Mouse (Mus musculus): Measurements from ENCODE around the gene Enox2. TPM values are rescaled to one million over a fixed set of nuclear protein-coding genes. Genes with fewer than 3 reads are reported as not detected.
"Not testable (repeated sequence)": the region's sequence is repeated elsewhere in the genome, so short reads cannot be mapped to it uniquely, and the experiment has no call there.

The Enox2 gene
- polyA plus RNA-seq, 1 experiment from 2014 or later: 6.6 TPM

DNA sequence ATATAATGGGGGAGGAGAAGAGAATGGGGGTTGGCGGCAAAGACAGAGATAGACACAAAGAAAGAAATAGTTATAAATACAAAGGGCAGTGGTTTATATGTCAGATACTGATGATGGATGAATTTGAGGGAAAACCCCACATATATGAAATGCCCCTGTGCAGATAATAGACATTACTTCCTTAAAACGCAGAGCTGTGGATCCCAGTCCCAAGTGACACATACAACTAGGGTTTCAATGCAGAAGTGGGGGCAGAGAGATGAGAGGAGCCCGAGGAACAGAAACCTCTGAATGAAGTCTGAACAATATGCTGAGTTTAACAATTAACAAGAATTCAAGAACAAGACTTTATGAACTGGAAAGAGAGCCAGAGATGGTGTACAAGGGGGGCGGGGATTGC is 91.7 kb downstream of the Enox2 start:
- no peaks in the 10 kb centered on the region for H3K36me3 ChIP-seq (ENCODE audit: control insufficient read depth, insufficient read depth, low read length)

DNA sequence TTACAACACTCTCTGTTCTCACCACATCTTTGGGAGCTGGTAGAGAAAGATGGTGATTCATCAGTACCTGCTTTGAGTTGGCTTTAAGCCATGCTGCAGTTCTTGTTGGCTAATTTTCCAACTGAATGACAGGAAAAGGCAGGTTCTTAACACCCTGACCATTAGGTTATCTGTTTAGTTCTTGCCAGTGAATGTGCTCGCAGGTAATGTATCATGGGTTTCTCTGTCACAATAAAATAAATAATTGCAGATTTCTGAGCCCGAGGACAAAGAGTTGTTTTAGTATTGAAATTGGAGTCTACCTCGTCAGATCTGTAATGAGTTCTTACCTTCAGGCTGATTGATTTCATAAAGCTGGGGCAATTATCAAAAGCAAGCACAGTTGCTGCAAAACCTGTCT is 106.9 kb downstream of the Enox2 start:
- Histone ChIP-seq H3K27ac (ENCODE audit: low read depth, low read length) (no peak overlapping the region), H3K36me3 (ENCODE audit: control insufficient read depth, insufficient read depth, low read length) (no peaks in the 10 kb centered on the region), H3K9ac (replicated peaks; ENCODE audit: low read depth, low read length) (no peak overlapping the region), H3K9me3 (ENCODE audit: control insufficient read depth, low read length) (no peaks in the 10 kb centered on the region), H3K4me1 (ENCODE audit: control insufficient read depth, insufficient read depth, low read length) (no peaks in the 10 kb centered on the region), H3K27me3 (ENCODE audit: control insufficient read depth, insufficient read depth, low read length) (no peaks in the 10 kb centered on the region), H3K4me3 (ENCODE audit: low read depth, low read length) (no peak overlapping the region), H3K4me2 (ENCODE audit: low read depth, low read length) (no peak overlapping the region)
- no peak for ATAC-seq (ENCODE audit: low read depth)
- 73% methylated on average over 3 of the region's 3 CpGs for WGBS

More for the DNA sequence above, 91.7 kb downstream of the Enox2 start:
- 55% methylated on average over 4 of the region's 4 CpGs for WGBS
- Histone ChIP-seq H3K4me1 (ENCODE audit: control insufficient read depth, insufficient read depth, low read length) (no peaks in the 10 kb centered on the region), H3K4me2 (ENCODE audit: low read depth, low read length) (no peak overlapping the region), H3K27me3 (ENCODE audit: control insufficient read depth, insufficient read depth, low read length) (no peaks in the 10 kb centered on the region), H3K27ac (ENCODE audit: low read depth, low read length) (no peak overlapping the region), H3K4me3 (ENCODE audit: low read depth, low read length) (no peak overlapping the region), H3K9me3 (ENCODE audit: control insufficient read depth, low read length) (no peaks in the 10 kb centered on the region), H3K9ac (replicated peaks; ENCODE audit: low read depth, low read length) (no peak overlapping the region)
- ATAC-seq (ENCODE audit: low read depth): no peak

GRCm38 (mm10) chrX:49178670-49179069 is 109.4 kb downstream of the Enox2 start:
- H3K9me3 ChIP-seq (ENCODE audit: control insufficient read depth, low read length): no peaks in the 10 kb centered on the region
- no peak overlapping the region for H3K4me2 ChIP-seq (ENCODE audit: low read depth, low read length)
- H3K4me3 ChIP-seq (ENCODE audit: low read depth, low read length): no peak overlapping the region
- WGBS: 90% methylated on average over 3 of the region's 3 CpGs
- H3K9ac ChIP-seq (replicated peaks; ENCODE audit: low read depth, low read length): no peak overlapping the region
- H3K36me3 ChIP-seq (ENCODE audit: control insufficient read depth, insufficient read depth, low read length): no peaks in the 10 kb centered on the region
- ATAC-seq (ENCODE audit: low read depth): no peak
- no peak overlapping the region for H3K27ac ChIP-seq (ENCODE audit: low read depth, low read length)
- H3K27me3 ChIP-seq (ENCODE audit: control insufficient read depth, insufficient read depth, low read length): no peaks in the 10 kb centered on the region
- H3K4me1 ChIP-seq (ENCODE audit: control insufficient read depth, insufficient read depth, low read length): no peaks in the 10 kb centered on the region

- no peaks in the 10 kb centered on the region for H3K4me1 ChIP-seq (ENCODE audit: control insufficient read depth, insufficient read depth, low read length)
- H3K9me3 ChIP-seq (ENCODE audit: control insufficient read depth, low read length): no peaks in the 10 kb centered on the region
- H3K36me3 ChIP-seq (ENCODE audit: control insufficient read depth, insufficient read depth, low read length): no peaks in the 10 kb centered on the region
- ATAC-seq (ENCODE audit: low read depth): no peak
- 65% methylated on average over 2 of the region's 2 CpGs for WGBS
- H3K27ac ChIP-seq (ENCODE audit: low read depth, low read length): no peak overlapping the region
- H3K27me3 ChIP-seq (ENCODE audit: control insufficient read depth, insufficient read depth, low read length): no peaks in the 10 kb centered on the region
- H3K4me3 ChIP-seq (ENCODE audit: low read depth, low read length): no peak overlapping the region
- no peak overlapping the region for H3K4me2 ChIP-seq (ENCODE audit: low read depth, low read length)
- no peak overlapping the region for H3K9ac ChIP-seq (replicated peaks; ENCODE audit: low read depth, low read length)
Measured at GRCm38 (mm10) chrX:49154280-49154679, 133.8 kb downstream of the Enox2 start.

GRCm38 (mm10) chrX:49124774-49125429 is 163.2 kb downstream of the Enox2 start:
- Histone ChIP-seq H3K4me1 (ENCODE audit: control insufficient read depth, insufficient read depth, low read length) (no peaks in the 10 kb centered on the region), H3K9me3 (ENCODE audit: control insufficient read depth, low read length) (no peaks in the 10 kb centered on the region), H3K4me3 (ENCODE audit: low read depth, low read length) (no peak overlapping the region), H3K36me3 (ENCODE audit: control insufficient read depth, insufficient read depth, low read length) (no peaks in the 10 kb centered on the region), H3K4me2 (ENCODE audit: low read depth, low read length) (no peak overlapping the region), H3K9ac (replicated peaks; ENCODE audit: low read depth, low read length) (no peak overlapping the region), H3K27ac (ENCODE audit: low read depth, low read length) (no peak overlapping the region), H3K27me3 (ENCODE audit: control insufficient read depth, insufficient read depth, low read length) (no peaks in the 10 kb centered on the region)
- WGBS: 40% methylated on average over 3 of the region's 3 CpGs
- no peak for ATAC-seq (ENCODE audit: low read depth)

DNA sequence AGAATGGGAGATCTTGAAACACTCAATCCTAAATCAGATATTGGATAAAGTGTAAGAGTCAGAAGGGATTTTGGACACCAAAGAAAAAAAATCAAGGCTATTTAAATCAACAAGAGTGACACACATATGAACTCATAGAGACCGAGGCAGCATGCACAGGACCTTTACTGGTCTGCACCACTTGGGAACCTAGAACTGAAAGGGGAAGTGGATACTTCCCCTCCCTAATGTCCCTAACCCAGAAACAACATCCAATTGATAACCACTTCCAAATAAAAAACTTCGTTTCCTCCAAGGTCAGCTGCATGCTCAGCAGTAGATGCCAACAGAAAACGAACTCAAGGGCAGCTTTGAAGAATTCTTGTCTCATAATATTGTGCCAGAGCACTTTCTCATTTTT is 171.6 kb downstream of the Enox2 start:
- Histone ChIP-seq H3K4me2 (ENCODE audit: low read depth, low read length) (no peak overlapping the region), H3K4me3 (ENCODE audit: low read depth, low read length) (no peak overlapping the region), H3K9me3 (ENCODE audit: control insufficient read depth, low read length) (no peaks in the 10 kb centered on the region), H3K36me3 (ENCODE audit: control insufficient read depth, insufficient read depth, low read length) (no peaks in the 10 kb centered on the region), H3K27ac (ENCODE audit: low read depth, low read length) (no peak overlapping the region), H3K27me3 (ENCODE audit: control insufficient read depth, insufficient read depth, low read length) (no peaks in the 10 kb centered on the region), H3K9ac (replicated peaks; ENCODE audit: low read depth, low read length) (no peak overlapping the region), H3K4me1 (ENCODE audit: control insufficient read depth, insufficient read depth, low read length) (no peaks in the 10 kb centered on the region)
- 84% methylated on average over 3 of the region's 3 CpGs for WGBS
- no peak for ATAC-seq (ENCODE audit: low read depth)

DNA sequence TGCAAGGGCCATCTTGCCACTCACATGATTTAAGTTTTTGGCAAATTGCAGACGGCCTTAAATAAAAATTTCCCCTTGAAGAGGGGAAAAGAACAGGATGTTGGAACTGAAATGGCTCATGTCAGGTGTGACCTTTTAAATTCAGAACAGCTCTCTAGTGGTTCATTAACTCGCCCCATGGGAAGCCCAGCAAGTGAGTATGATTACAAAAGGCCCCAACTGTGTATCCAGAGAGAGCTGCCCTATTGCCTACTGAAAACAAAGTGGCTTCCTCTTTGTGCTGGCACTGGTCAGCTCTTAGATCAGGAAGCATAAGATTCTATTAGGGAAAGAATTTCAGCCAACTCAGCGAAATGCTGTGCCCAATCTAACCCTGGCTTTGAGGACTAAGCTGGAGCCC is 175.6 kb downstream of the Enox2 start:
- H3K4me1 ChIP-seq (ENCODE audit: control insufficient read depth, insufficient read depth, low read length): no peaks in the 10 kb centered on the region
- no peak overlapping the region for H3K9ac ChIP-seq (replicated peaks; ENCODE audit: low read depth, low read length)
- no peaks in the 10 kb centered on the region for H3K27me3 ChIP-seq (ENCODE audit: control insufficient read depth, insufficient read depth, low read length)
- no peak for ATAC-seq (ENCODE audit: low read depth)
- H3K4me2 ChIP-seq (ENCODE audit: low read depth, low read length): no peak overlapping the region
- H3K9me3 ChIP-seq (ENCODE audit: control insufficient read depth, low read length): no peaks in the 10 kb centered on the region
- WGBS: 34% methylated on average over 3 of the region's 3 CpGs
- no peak overlapping the region for H3K27ac ChIP-seq (ENCODE audit: low read depth, low read length)
- no peak overlapping the region for H3K4me3 ChIP-seq (ENCODE audit: low read depth, low read length)
- no peaks in the 10 kb centered on the region for H3K36me3 ChIP-seq (ENCODE audit: control insufficient read depth, insufficient read depth, low read length)

- H3K4me2 ChIP-seq (ENCODE audit: low read depth, low read length); H3K36me3 ChIP-seq (ENCODE audit: control insufficient read depth, insufficient read depth, low read length); H3K9me3 ChIP-seq (ENCODE audit: control insufficient read depth, low read length); H3K4me1 ChIP-seq (ENCODE audit: control insufficient read depth, insufficient read depth, low read length); ATAC-seq (ENCODE audit: low read depth); H3K27me3 ChIP-seq (ENCODE audit: control insufficient read depth, insufficient read depth, low read length); H3K27ac ChIP-seq (ENCODE audit: low read depth, low read length); H3K4me3 ChIP-seq (ENCODE audit: low read depth, low read length); H3K9ac ChIP-seq (replicated peaks; ENCODE audit: low read depth, low read length): not testable (repeated sequence)
- WGBS: 83% methylated on average over 1 of the region's 1 CpGs
Measured at GRCm38 (mm10) chrX:49100542-49100941, 187.5 kb downstream of the Enox2 start.

- H3K4me2 ChIP-seq (ENCODE audit: low read depth, low read length): no peak overlapping the region
Measured at GRCm38 (mm10) chrX:49096249-49096648, 191.8 kb downstream of the Enox2 start.

More at GRCm38 (mm10) chrX:49096249-49096648, 191.8 kb downstream of the Enox2 start:
- no peak overlapping the region for H3K9ac ChIP-seq (replicated peaks; ENCODE audit: low read depth, low read length)
- H3K36me3 ChIP-seq (ENCODE audit: control insufficient read depth, insufficient read depth, low read length): no peaks in the 10 kb centered on the region
- WGBS: 48% methylated on average over 2 of the region's 2 CpGs
- no peak overlapping the region for H3K4me3 ChIP-seq (ENCODE audit: low read depth, low read length)
- no peaks in the 10 kb centered on the region for H3K9me3 ChIP-seq (ENCODE audit: control insufficient read depth, low read length)
- no peak overlapping the region for H3K27ac ChIP-seq (ENCODE audit: low read depth, low read length)
- no peaks in the 10 kb centered on the region for H3K27me3 ChIP-seq (ENCODE audit: control insufficient read depth, insufficient read depth, low read length)
- H3K4me1 ChIP-seq (ENCODE audit: control insufficient read depth, insufficient read depth, low read length): no peaks in the 10 kb centered on the region
- ATAC-seq (ENCODE audit: low read depth): no peak

Measured in neural tube, embryonic 14.5 days (tissue).